Mouse (Mus musculus) thymus, postnatal 25 days (tissue): ENCODE data around the gene Fam171a2.
"Not testable (repeated sequence)": the region's sequence is repeated elsewhere in the genome, so short reads cannot be mapped to it uniquely, and the experiment has no call there.

Experiments
- DNase-seq: peaks from one replicate; pipeline ENCODE4 v3.0.0; 2022

Fam171a2 gene

DNA sequence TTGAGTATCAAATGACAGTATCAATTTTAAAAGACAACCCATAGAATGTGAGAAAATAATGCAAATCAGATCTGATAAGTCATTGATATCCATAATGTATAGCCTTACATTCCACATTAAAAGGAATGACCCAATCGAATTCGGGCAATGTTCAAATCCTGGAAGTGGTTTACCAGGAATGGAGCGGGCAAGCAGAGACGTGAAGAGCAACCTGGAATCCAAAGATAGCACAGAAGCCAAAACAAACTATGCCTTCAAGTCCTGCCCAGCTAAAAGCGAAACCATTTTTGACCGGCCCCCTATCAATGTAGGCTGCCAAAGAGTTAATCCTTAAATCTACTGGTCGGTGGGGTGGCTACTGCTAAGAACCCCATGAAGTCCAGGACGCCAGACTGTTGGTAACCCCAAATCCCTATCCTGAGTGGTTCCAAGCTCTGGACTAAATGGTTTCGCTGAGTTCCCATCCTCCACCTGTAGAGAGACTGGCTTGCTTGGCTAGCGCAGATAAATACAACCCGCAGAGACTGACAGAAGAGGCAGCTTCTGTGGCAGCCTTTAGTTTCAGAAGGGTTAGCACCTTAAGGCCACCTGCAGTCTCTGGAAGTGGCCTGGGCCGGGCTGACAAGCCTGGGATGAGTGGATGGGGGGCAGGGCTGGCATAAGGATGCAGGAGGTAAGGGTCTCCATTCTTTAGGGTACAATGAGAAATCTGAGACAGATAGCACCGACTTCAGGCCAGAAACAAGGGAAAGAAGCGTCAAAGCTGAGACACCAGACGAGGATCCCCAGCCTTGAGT lies 54.8 kb downstream of the Fam171a2 start:
- no peak for DNase-seq

DNA sequence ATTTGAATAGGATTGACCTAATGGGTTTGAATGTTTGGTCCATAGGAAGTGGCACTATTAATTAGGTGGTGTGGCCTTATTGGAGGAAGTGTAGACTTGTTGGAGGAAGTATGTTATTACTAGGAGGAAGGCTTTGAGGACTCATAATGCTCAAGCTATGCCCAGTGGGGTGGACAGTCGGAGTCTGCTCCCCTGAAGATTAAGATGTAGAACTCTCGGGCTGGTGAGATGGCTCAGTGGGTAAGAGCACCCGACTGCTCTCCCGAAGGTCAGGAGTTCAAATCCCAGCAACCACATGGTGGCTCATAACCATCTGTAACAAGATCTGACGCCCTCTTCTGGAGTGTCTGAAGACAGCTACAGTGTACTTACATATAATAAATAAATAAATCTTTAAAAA lies 58.0 kb downstream of the Fam171a2 start:
- DNase-seq = not testable (repeated sequence)
